Mouse (Mus musculus) kidney, adult 9 months (tissue): ENCODE measurements around the gene Wdr31.

Experiments
- DNase-seq: peaks from one replicate; pipeline ENCODE4 v3.0.0; 2022

Wdr31 gene

GRCm38 (mm10) chr4:62437256-62437778 is 33.4 kb downstream of the Wdr31 start:
- DNase-seq = no peak

GRCm38 (mm10) chr4:62435081-62435480 is 35.6 kb downstream of the Wdr31 start, which contains the start of gene Rnf183:
Rnf183 (minus strand) TSS chr4:62435252.
- DNase-seq = peak; percentile 80

GRCm38 (mm10) chr4:62433939-62434870 is 36.5 kb downstream of the Wdr31 start:
- DNase-seq = peak; percentile 78

GRCm38 (mm10) chr4:62431522-62431921 is 39.2 kb downstream of the Wdr31 start:
- no peak for DNase-seq

GRCm38 (mm10) chr4:62430678-62431077 is 40.0 kb downstream of the Wdr31 start:
- DNase-seq = peak; percentile 47

- no peak for DNase-seq
Observed at GRCm38 (mm10) chr4:62429616-62430015, 41.1 kb downstream of the Wdr31 start.

GRCm38 (mm10) chr4:62427978-62428758 is 42.5 kb downstream of the Wdr31 start:
- no peak for DNase-seq

- no peak for DNase-seq
Observed at GRCm38 (mm10) chr4:62425891-62426290, 44.8 kb downstream of the Wdr31 start.

- no peak for DNase-seq
Observed at GRCm38 (mm10) chr4:62419091-62419490, 51.6 kb downstream of the Wdr31 start.

- DNase-seq = no peak
Observed at GRCm38 (mm10) chr4:62418448-62418847, 52.2 kb downstream of the Wdr31 start.

GRCm38 (mm10) chr4:62411606-62412005 is 59.1 kb downstream of the Wdr31 start:
- no peak for DNase-seq

- DNase-seq = no peak
Observed at GRCm38 (mm10) chr4:62410325-62410724, 60.4 kb downstream of the Wdr31 start.

- no peak for DNase-seq
Observed at GRCm38 (mm10) chr4:62409615-62410014, 61.1 kb downstream of the Wdr31 start.

GRCm38 (mm10) chr4:62408601-62409282 is 62.0 kb downstream of the Wdr31 start, which contains the start of the genes Cdc26 and Prpf4:
Cdc26 (minus strand) TSS chr4:62408642.
Prpf4 (plus strand) TSS chr4:62408797.
- DNase-seq = peak; percentile 99

- DNase-seq = peak; percentile 76
Observed at GRCm38 (mm10) chr4:62407730-62408582, 62.7 kb downstream of the Wdr31 start.

- no peak for DNase-seq
Observed at GRCm38 (mm10) chr4:62406133-62406532, 64.6 kb downstream of the Wdr31 start.

GRCm38 (mm10) chr4:62398956-62399355 is 71.7 kb downstream of the Wdr31 start:
- DNase-seq = no peak
